Mouse (Mus musculus) embryonic stem cell, embryonic (primary cell): ENCODE data around the gene Ppp1r14d.

Source experiments
- CTCF ChIA-PET, 4 experiments: fragments of 300-600 bp in 2 of 4; fragments of 350-600 bp in 2 of 4; sonication (Branson Sonifier 250); formaldehyde crosslinking; loops; one replicate each; lab custom pipeline; 2022; ENCODE audit warnings: inconsistent platforms in 2 of 4; lab: Charles Lee
- POLR2A ChIA-PET, 4 experiments: fragments of 300-600 bp in 2 of 4; fragments of 350-600 bp in 2 of 4; sonication (Branson Sonifier 250); formaldehyde crosslinking; loops; one replicate each; lab custom pipeline; 2022; ENCODE audit warnings: antibody characterized with exemption in 4 of 4, inconsistent platforms in 1 of 4; lab: Charles Lee

The Ppp1r14d gene

DNA sequence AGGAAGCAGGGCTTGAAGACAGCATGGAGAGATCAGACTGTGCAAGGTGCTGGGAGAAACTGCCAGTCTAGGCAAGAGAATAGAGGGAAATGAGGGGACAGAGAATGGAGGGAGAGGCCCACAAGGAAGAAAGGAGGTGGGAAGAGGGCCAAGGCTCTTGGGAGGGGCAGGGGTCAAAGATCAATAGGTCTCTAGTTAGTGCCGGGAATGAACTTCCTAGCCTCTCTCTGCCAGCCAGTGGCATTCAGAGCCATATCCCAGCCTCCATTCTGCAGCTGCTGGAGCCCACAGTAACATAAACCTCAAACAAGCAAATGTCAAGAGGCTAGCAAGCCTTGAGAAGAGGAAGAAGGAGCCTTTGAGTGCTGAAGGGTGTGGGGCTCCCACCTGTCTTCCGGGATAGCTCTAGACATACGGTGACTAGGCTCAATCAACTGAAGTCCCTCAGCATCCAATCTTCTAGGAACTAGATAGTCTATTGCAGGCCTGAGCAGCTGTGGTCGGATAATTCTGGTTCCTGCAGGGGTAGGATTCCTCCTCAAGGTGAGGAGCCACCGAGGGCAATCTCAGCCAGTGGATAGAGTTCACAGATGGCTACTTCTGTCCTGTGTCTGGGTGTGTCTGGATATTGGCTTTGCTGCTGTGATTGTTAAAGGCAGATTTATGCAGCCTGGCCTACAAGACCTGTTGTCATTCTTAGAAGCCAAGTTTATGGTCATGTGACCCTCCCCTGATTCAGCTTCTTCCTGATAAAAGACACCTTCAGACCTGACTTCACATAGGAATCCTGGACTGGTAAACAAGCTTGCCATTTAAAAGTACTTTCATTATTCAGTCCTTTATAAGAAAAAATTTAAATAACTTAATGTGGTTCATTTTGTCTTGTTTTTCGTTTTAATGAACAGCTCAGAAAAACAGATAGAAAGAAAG lies at the start of gene Ppp1r14d:
Gene Ppp1r14d, minus strand, starts transcription at position 132 of the 930 bp plus-strand sequence.
- CTCF ChIA-PET = interaction anchor here in 2 of 4 experiments (0.7 to 0.9 kb wide), 2 partner anchors 20 to 31 kb away, joined by 3 to 4 read pairs; no protein-coding TSS in a partner anchor

DNA sequence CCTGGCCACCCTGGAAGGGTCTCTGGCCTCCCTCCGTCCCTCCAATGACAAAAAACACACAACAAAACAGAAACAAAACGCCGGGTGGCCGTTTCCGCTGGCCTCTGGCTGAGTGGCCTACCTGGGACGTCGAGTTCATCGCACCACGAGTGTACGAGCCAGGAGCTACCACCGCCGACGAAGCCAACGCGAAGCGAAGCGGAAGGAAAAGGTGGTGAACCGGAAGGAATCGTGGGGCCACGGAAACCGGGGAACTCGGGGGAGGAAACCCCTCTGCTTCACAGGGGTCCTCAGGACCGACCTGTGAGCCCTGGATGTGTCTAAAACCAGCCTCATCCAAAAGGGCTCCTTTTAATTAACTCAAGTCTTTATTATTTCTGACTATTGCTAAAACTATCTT lies 48.1 kb upstream of the Ppp1r14d start:
- CTCF ChIA-PET = no interaction called here
- POLR2A ChIA-PET = interaction anchor here in 2 of 4 experiments (1.1 to 1.5 kb wide), 3 partner anchors 9 to 137 kb away, joined by 4 read pairs; no protein-coding TSS in a partner anchor

More for the DNA sequence above, at the start of gene Ppp1r14d:
- POLR2A ChIA-PET = interaction anchor here in 3 of 4 experiments (0.6 to 2.8 kb wide), 16 partner anchors 12 to 248 kb away, joined by 3 to 19 read pairs (median 3); partner anchors contain the start of genes Ino80 (in 2 of the 3), Dll4 (in 1 of the 3) and Vps18 (in 1 of the 3)

DNA sequence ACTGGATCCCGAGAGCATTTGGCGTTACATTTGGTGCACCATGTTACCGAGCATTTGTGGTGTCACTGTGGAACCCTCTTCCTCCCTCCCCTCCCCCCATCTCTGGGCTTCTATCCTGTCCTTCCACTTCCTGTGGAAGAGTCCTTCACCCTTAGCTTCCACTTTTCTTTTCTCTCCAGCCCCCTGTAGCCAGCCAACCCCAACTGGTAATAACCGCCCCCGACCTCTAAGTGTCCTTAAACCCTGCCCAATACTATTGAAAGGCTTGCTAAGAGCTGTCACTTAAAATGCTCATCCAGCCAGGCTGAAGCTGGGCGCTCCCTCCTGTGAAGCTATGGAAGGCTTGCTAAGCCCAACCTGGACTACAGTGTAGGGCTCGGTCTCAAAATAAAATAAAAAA lies 47.2 kb upstream of the Ppp1r14d start:
- ChIA-PET CTCF (interaction anchor here (0.6 to 1.7 kb wide), 12 partner anchors 11 to 119 kb away, joined by 3 to 13 read pairs (median 4); partner anchors contain the start of gene Vps18 (in 4 of the 4)), POLR2A (interaction anchor here (0.6 to 1.9 kb wide), 25 partner anchors 9 to 223 kb away, joined by 3 to 32 read pairs (median 4); partner anchors contain the start of genes Spint1 (in 2 of the 4), Vps18 (in 2 of the 4) and Ino80 (in 1 of the 4))

- ChIA-PET POLR2A (interaction anchor here in 1 of 4 experiments (0.6 to 1.6 kb wide), 2 partner anchors 19 to 26 kb away, joined by 3 read pairs; no protein-coding TSS in a partner anchor), CTCF (interaction anchor here in 1 of 4 experiments (1.2 kb wide), 1 partner anchor 14 kb away, joined by 4 read pairs; the partner anchor contains the start of gene Vps18)
Measured at GRCm38 (mm10) chr2:119274126-119274525, 44.4 kb upstream of the Ppp1r14d start.

DNA sequence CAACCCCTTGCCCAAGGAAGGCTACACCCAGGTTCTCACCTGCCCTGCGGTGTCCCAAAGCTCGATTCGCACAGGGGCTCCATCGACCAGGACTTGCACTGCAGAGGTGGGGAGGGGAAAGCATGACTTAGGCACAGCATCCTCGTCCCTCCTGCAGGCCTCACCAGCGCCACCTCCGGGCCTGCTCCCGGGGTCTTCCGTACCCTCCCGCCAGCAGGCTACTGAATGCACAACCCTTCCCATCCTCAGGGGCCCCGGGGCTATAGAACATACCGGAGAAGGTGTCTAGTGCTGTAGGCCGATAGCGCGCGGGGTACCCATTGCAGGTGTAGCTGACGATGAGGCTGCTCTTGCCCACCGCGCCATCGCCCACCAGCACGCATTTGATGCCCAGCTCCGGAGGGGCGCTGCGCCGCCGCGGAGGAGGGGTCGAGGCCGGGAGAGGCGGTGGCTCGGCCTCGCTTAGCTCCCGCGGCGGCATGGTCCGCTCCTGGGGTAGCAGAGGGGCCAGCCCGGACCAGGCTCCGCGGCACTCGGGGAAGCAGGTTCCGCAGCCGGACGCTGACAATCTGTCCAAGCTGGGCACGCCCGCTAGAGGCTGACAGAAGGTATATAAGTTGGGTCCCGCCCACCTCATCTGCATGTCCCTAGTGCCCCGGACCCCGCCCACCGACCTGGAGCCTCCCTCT lies 41.1 kb upstream of the Ppp1r14d start, which contains the start of gene Rhov:
Gene Rhov, minus strand, starts transcription at position 630 of the 689 bp plus-strand sequence.
- ChIA-PET POLR2A (interaction anchor here in 3 of 4 experiments (0.6 to 3.8 kb wide), 18 partner anchors 17 to 245 kb away, joined by 3 to 24 read pairs (median 4); partner anchors contain the start of genes Vps18 (in 3 of the 3), Spint1 (in 2 of the 3), Dnajc17 (in 1 of the 3) and Ino80 (in 1 of the 3)), CTCF (interaction anchor here in 3 of 4 experiments (0.5 to 3.6 kb wide), 16 partner anchors 16 to 249 kb away, joined by 3 to 26 read pairs (median 4); partner anchors contain the start of genes Vps18 (in 2 of the 3) and Dll4 (in 1 of the 3))

DNA sequence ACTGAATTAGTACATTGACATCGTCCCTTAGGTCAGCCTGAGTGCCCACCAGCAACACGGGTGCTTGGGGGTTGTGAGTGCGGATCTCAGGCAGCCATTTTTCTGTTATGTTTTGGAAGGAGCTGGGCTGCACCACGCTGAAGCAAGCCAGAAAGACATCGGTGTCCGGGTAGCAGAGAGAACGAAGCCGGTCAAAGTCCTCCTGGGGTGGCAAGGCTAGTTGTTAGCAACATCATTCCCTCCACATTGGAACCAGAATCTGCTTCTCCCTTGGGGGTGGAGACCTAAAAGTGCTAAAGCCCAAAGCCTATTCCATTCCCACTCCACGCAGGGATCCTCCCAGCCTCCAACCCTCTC lies 40.6 kb upstream of the Ppp1r14d start:
- CTCF ChIA-PET = interaction anchor here (0.5 to 3.6 kb wide), 15 partner anchors 16 to 249 kb away, joined by 3 to 26 read pairs (median 4); partner anchors contain the start of genes Vps18 (in 2 of the 4) and Dll4 (in 1 of the 4)
- POLR2A ChIA-PET = interaction anchor here in 3 of 4 experiments (0.6 to 3.8 kb wide), 14 partner anchors 18 to 208 kb away, joined by 3 to 24 read pairs (median 3); partner anchors contain the start of genes Vps18 (in 3 of the 3), Spint1 (in 2 of the 3), Dnajc17 (in 1 of the 3) and Ino80 (in 1 of the 3)

DNA sequence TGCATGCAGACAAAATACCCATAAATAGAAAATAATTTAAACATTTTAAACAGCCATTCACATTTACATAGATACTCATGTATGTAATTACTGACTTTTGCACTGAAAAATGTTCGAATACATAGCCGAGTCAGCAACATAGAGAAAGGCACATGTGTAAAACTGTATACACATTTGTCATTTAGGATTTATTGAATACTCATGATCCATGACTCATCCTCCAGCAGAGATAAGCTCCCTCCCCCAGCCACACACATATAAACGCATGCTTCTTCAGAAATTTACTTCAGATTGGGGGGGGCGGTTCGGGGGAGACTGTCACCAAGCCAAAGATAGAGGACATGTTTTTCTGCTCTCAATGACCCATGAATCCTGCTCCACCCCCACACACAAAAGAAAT lies 34.1 kb upstream of the Ppp1r14d start:
- CTCF ChIA-PET = interaction anchor here in 2 of 4 experiments (1.4 to 2.1 kb wide), 2 partner anchors 25 kb away, joined by 6 to 7 read pairs; partner anchors contain the start of gene Vps18 (in 2 of the 2)
- POLR2A ChIA-PET = interaction anchor here (0.5 to 1.5 kb wide), 6 partner anchors 9 to 28 kb away, joined by 3 to 5 read pairs (median 4); no protein-coding TSS in a partner anchor

- POLR2A ChIA-PET = interaction anchor here in 3 of 4 experiments (0.9 to 1.1 kb wide), 4 partner anchors 11 to 26 kb away, joined by 3 to 5 read pairs (median 4); partner anchors contain the start of gene Spint1 (in 1 of the 3)
- CTCF ChIA-PET = interaction anchor here in 2 of 4 experiments (1.4 to 2.1 kb wide), 2 partner anchors 25 kb away, joined by 6 to 7 read pairs; partner anchors contain the start of gene Vps18 (in 2 of the 2)
Measured at GRCm38 (mm10) chr2:119262978-119263377, 33.3 kb upstream of the Ppp1r14d start.

DNA sequence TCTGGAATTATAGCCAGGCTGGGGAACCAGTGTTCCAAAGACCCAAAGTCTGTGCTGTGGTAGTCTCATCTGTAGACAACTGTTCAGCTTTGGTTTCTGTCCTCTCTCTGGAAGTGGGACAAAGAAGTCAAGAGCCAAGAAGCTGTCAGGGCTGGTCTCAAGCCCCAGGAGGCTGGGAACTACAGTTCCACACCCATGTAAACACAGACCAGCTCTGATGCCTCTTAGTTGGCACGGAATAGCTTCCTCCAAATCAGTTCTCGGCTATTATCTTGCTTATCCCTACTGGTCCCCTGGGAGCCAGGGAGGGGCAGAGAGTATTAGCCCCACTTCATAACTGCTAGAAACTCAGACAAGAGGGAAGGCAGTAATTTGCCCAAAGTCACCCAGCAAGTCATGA lies 31.6 kb upstream of the Ppp1r14d start:
- ChIA-PET POLR2A (interaction anchor here in 2 of 4 experiments (0.7 to 0.8 kb wide), 3 partner anchors 16 to 1678 kb away, joined by 3 to 4 read pairs (median 3); no protein-coding TSS in a partner anchor), CTCF (interaction anchor here in 1 of 4 experiments (1.1 kb wide), 1 partner anchor 27 kb away, joined by 3 read pairs; the partner anchor contains the start of gene Vps18)

GRCm38 (mm10) chr2:119260518-119260917 lies 30.8 kb upstream of the Ppp1r14d start:
- CTCF ChIA-PET = no interaction called here
- POLR2A ChIA-PET = interaction anchor here in 2 of 4 experiments (0.7 to 1.7 kb wide), 2 partner anchors 9 to 16 kb away, joined by 3 to 4 read pairs; no protein-coding TSS in a partner anchor

DNA sequence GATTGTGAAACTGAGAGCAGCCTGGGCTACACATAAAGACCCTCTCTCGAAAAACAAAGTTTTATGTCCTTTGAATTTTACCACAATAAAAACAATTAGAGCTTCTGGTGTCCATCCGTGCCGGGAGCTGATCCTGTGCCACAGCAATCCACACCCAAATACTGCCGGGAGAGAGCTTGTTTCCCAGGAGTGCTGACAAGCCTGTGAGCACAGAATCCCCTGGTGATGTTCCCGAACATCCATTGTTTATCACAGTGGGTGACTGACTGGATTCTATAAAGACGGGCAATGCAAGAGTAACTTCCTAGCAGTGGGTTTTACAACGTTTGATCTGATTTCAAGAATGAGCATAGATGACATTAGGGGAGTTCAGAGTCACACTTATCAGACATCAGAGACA lies 25.3 kb upstream of the Ppp1r14d start:
- CTCF ChIA-PET = interaction anchor here in 2 of 4 experiments (0.8 to 8.9 kb wide), 3 partner anchors 15 to 33 kb away, joined by 4 to 115 read pairs (median 11); partner anchors contain the start of gene Vps18 (in 2 of the 2)
- POLR2A ChIA-PET = interaction anchor here in 2 of 4 experiments (0.9 to 2.8 kb wide), 7 partner anchors 10 to 53 kb away, joined by 3 to 11 read pairs (median 4); partner anchors contain the start of gene Vps18 (in 1 of the 2)

DNA sequence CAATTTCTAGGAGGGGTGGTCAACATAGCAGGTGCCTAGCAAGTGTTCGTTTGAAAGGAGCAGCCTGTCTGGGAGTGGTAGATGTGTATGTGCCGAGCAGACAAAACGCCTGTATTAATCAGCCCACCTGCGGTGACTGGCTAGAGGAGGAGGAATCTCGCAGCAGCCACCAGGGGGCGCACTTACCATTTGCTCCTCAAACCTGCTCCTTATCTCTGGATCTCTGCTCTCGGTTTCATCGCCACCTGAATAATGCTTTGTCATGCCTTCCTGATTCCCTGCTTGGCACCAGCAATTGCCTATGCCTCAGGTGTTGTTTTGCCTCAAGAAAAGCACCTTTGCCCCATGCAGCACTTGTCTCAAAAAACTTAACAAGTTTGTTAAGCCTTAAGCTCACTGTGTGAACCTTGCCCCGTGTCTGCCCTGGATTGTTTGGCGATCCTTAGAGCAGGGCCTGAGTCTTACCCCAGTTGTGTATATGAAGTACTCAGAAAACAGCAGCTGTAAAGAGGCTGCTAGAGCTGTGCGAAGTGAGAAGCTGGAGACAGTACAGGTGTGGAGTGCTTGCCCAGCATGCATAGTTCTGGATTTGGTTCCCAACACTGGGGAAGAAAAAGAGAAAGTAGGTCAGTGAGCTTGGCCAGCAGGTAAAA lies 21.2 kb upstream of the Ppp1r14d start:
- CTCF ChIA-PET = interaction anchor here (0.6 to 8.9 kb wide), 31 partner anchors 8 to 261 kb away, joined by 3 to 115 read pairs (median 4); partner anchors contain the start of genes Vps18 (in 4 of the 4), Rhov (in 2 of the 4) and Spint1 (in 1 of the 4)
- POLR2A ChIA-PET = interaction anchor here (0.5 to 5.9 kb wide), 32 partner anchors 9 to 227 kb away, joined by 3 to 64 read pairs (median 4); partner anchors contain the start of genes Vps18 (in 4 of the 4), Spint1 (in 3 of the 4), Ppp1r14d (in 2 of the 4) and Rhov (in 2 of the 4)

- ChIA-PET POLR2A (interaction anchor here in 3 of 4 experiments (0.6 to 5.9 kb wide), 22 partner anchors 8 to 227 kb away, joined by 3 to 64 read pairs (median 4); partner anchors contain the start of genes Vps18 (in 3 of the 3), Ino80 (in 1 of the 3), Rhov (in 1 of the 3) and Spint1 (in 1 of the 3)), CTCF (interaction anchor here (0.5 to 8.9 kb wide), 19 partner anchors 11 to 365 kb away, joined by 3 to 115 read pairs (median 5); partner anchors contain the start of genes Vps18 (in 4 of the 4), Rhov (in 2 of the 4) and Spint1 (in 2 of the 4))
Measured at GRCm38 (mm10) chr2:119250377-119250776, 20.7 kb upstream of the Ppp1r14d start.

DNA sequence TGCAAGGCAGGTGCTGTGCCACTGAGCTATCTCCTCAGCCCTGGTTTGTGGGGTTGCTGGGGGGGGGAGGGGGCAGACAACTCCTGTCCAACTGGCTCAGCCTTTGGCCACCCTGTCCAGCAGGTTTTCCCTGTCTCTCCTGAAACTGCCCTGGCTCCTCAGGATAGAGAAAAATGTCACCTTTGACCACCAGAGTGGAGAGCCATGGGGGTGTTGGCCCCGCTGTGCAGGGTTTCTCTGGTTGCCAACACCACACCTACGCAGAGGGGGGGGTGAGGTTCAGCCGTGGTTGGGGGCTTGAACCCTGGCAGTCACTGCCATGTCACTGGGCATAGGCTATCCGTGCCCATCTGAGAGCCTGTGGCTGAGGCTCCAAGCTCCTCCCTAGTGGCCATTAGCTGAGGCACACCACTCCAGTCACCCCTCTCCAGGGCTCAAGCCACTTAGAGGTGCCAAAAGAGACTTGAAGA lies 19.9 kb upstream of the Ppp1r14d start:
- ChIA-PET CTCF (interaction anchor here (0.5 to 8.9 kb wide), 20 partner anchors 10 to 366 kb away, joined by 3 to 115 read pairs (median 4); partner anchors contain the start of genes Vps18 (in 4 of the 4), Rhov (in 2 of the 4) and Spint1 (in 2 of the 4)), POLR2A (interaction anchor here in 3 of 4 experiments (0.6 to 5.9 kb wide), 27 partner anchors 9 to 627 kb away, joined by 3 to 64 read pairs (median 4); partner anchors contain the start of genes Vps18 (in 3 of the 3), Ino80 (in 1 of the 3), Ppp1r14d (in 1 of the 3) and Rhov (in 1 of the 3))

GRCm38 (mm10) chr2:119247904-119248303 lies 18.2 kb upstream of the Ppp1r14d start:
- ChIA-PET POLR2A (interaction anchor here in 2 of 4 experiments (0.6 to 5.9 kb wide), 7 partner anchors 11 to 219 kb away, joined by 3 to 64 read pairs (median 5); partner anchors contain the start of genes Vps18 (in 2 of the 2), Ppp1r14d (in 1 of the 2), Rhov (in 1 of the 2) and Spint1 (in 1 of the 2)), CTCF (interaction anchor here in 1 of 4 experiments (8.9 kb wide), 1 partner anchor 40 kb away, joined by 115 read pairs; the partner anchor contains the start of gene Vps18)
